Mouse (Mus musculus) Patski (cell line): ENCODE measurements around the gene Ldlr. TPM values are rescaled to one million over a fixed set of nuclear protein-coding genes. Genes with fewer than 3 reads are reported as not detected.
"Not testable (repeated sequence)": the region's sequence is repeated elsewhere in the genome, so short reads cannot be mapped to it uniquely, and the experiment has no call there.

Source experiments
- ATAC-seq: fragments of 100-300 bp; one replicate; pipeline ENCODE4 v1.8.0; 2021
- CTCF ChIA-PET: fragments of 350-600 bp; sonication (Branson Sonifier 250); formaldehyde crosslinking; loops from one replicate; lab custom pipeline; 2022; ENCODE audit warnings: inconsistent platforms; lab: Charles Lee
- POLR2A ChIA-PET: fragments of 350-600 bp; sonication (Branson Sonifier 250); formaldehyde crosslinking; loops from one replicate; lab custom pipeline; 2022; ENCODE audit warnings: antibody characterized with exemption, inconsistent platforms; lab: Charles Lee
- DNase-seq: peaks from one replicate; pipeline ENCODE4 v3.0.0-alpha.2; 2011; ENCODE audit warnings: low read depth, low spot score
- H3K27me3 ChIP-seq: fragments of 371-371 bp; one replicate; pipeline ENCODE4 v1.5.1; 2021
- CTCF ChIP-seq: fragments of 100-300 bp; IDR thresholded peaks from one replicate; pipeline ENCODE4 v1.5.1; 2021
- in situ Hi-C: fragments of 300-500 bp; cut with MboI; formaldehyde crosslinking; loops from 3 replicates; pipeline ENCODE4 v1.11.1; 2018; ENCODE audit warnings: low pct_unique_long_range_greater_than_20kb, mixed read lengths
- polyA plus RNA-seq: library from polyadenylated mRNA; unstranded; gene quantifications from one replicate; pipeline ENCODE4 v1.2.3, GENCODE M21; 2021

Gene Ldlr
- polyA plus RNA-seq, 1 experiment from 2014 or later = 38.4 TPM

GRCm38 (mm10) chr9:21695229-21695792, 28.0 kb upstream of the Ldlr start:
- H3K27me3 ChIP-seq = no peaks in the 10 kb centered on the region
- TF ChIP-seq CTCF = no peak

GRCm38 (mm10) chr9:21697121-21697520, 26.2 kb upstream of the Ldlr start:
- POLR2A ChIA-PET = no interaction called here
- in situ Hi-C loops = no loop called here
- H3K27me3 ChIP-seq = no peaks in the 10 kb centered on the region
- TF ChIP-seq CTCF = no peak
- ATAC-seq (no peak), DNase-seq (no peak)
- CTCF ChIA-PET = interaction anchor here (1.5 kb wide), 1 partner anchor 14 kb away, joined by 4 read pairs; no protein-coding TSS in a partner anchor

More at GRCm38 (mm10) chr9:21695229-21695792, 28.0 kb upstream of the Ldlr start:
- DNase-seq = no peak
- ChIA-PET CTCF (no interaction called here), POLR2A (interaction anchor here (0.6 kb wide), 1 partner anchor 165 kb away, joined by 8 read pairs; no protein-coding TSS in a partner anchor)
- in situ Hi-C loops = no loop called here
- peak; percentile 62 for ATAC-seq

- ATAC-seq, DNase-seq, CTCF ChIA-PET, in situ Hi-C loops, POLR2A ChIA-PET, H3K27me3 ChIP-seq: not testable (repeated sequence)
These were observed 24.0 kb upstream of the Ldlr start for GRCm38 (mm10) chr9:21699280-21699679.

GRCm38 (mm10) chr9:21701091-21701490, 22.2 kb upstream of the Ldlr start:
- in situ Hi-C loops = no loop called here
- TF ChIP-seq CTCF = no peak
- no peaks in the 10 kb centered on the region for H3K27me3 ChIP-seq
- POLR2A ChIA-PET = no interaction called here
- CTCF ChIA-PET = interaction anchor here (1.2 kb wide), 1 partner anchor 11 kb away, joined by 3 read pairs; no protein-coding TSS in a partner anchor
- DNase-seq = no peak
- no peak for ATAC-seq

GRCm38 (mm10) chr9:21703494-21703893, 19.8 kb upstream of the Ldlr start:
- TF ChIP-seq CTCF = no peak
- DNase-seq (no peak), ATAC-seq (no peak)
- in situ Hi-C loops = no loop called here
- CTCF ChIA-PET = no interaction called here
- POLR2A ChIA-PET = no interaction called here
- no peaks in the 10 kb centered on the region for H3K27me3 ChIP-seq

- ChIA-PET POLR2A (no interaction called here), CTCF (interaction anchor here (1.3 kb wide), 1 partner anchor 10 kb away, joined by 3 read pairs; no protein-coding TSS in a partner anchor)
- ATAC-seq (no peak), DNase-seq (no peak)
- no peak for TF ChIP-seq CTCF
- H3K27me3 ChIP-seq = no peaks in the 10 kb centered on the region
- in situ Hi-C loops = no loop called here
These were observed 17.2 kb upstream of the Ldlr start for GRCm38 (mm10) chr9:21706085-21706484.

GRCm38 (mm10) chr9:21706586-21707265, 16.6 kb upstream of the Ldlr start:
- POLR2A ChIA-PET = no interaction called here
- TF ChIP-seq CTCF = no peak
- H3K27me3 ChIP-seq = no peaks in the 10 kb centered on the region
- in situ Hi-C loops = no loop called here
- ATAC-seq (no peak), DNase-seq (no peak)
- CTCF ChIA-PET = no interaction called here

- no peaks in the 10 kb centered on the region for H3K27me3 ChIP-seq
- CTCF ChIA-PET = no interaction called here
- no peak for TF ChIP-seq CTCF
- ATAC-seq (no peak), DNase-seq (no peak)
- POLR2A ChIA-PET = interaction anchor here (0.5 kb wide), 1 partner anchor 14 kb away, joined by 3 read pairs; the partner anchor contains the start of gene Ldlr
- in situ Hi-C loops = no loop called here
These were observed 13.9 kb upstream of the Ldlr start for GRCm38 (mm10) chr9:21709340-21709739.

GRCm38 (mm10) chr9:21715298-21715697, 8.0 kb upstream of the Ldlr start:
- DNase-seq (no peak), ATAC-seq (no peak)
- TF ChIP-seq CTCF = no peak
- CTCF ChIA-PET = interaction anchor here (1.2 kb wide), 1 partner anchor 85 kb away, joined by 3 read pairs; no protein-coding TSS in a partner anchor
- in situ Hi-C loops = no loop called here
- H3K27me3 ChIP-seq = no peaks in the 10 kb centered on the region
- POLR2A ChIA-PET = no interaction called here

GRCm38 (mm10) chr9:21717015-21717414, 6.3 kb upstream of the Ldlr start:
- in situ Hi-C loops = no loop called here
- ATAC-seq (no peak), DNase-seq (no peak)
- POLR2A ChIA-PET = no interaction called here
- CTCF ChIA-PET = no interaction called here
- no peak for TF ChIP-seq CTCF
- H3K27me3 ChIP-seq = no peaks in the 10 kb centered on the region

- no peaks in the 10 kb centered on the region for H3K27me3 ChIP-seq
- no peak for ATAC-seq
- TF ChIP-seq CTCF = no peak
- in situ Hi-C loops = no loop called here
- no peak for DNase-seq
- ChIA-PET CTCF (interaction anchor here (1.0 kb wide), 1 partner anchor 13 kb away, joined by 3 read pairs; no protein-coding TSS in a partner anchor), POLR2A (interaction anchor here (0.6 kb wide), 1 partner anchor 407 kb away, joined by 4 read pairs; no protein-coding TSS in a partner anchor)
These were observed 2.2 kb upstream of the Ldlr start for GRCm38 (mm10) chr9:21721036-21721435.
